Mouse (Mus musculus) spleen, postnatal 14 days (tissue): Measurements from ENCODE around the gene Gm14434.
"Not testable (repeated sequence)": the region's sequence is repeated elsewhere in the genome, so short reads cannot be mapped to it uniquely, and the experiment has no call there.

Experiments used
- DNase-seq, 2 experiments: peaks; one replicate each; pipeline ENCODE4 v3.0.0; 2021 to 2022; ENCODE audit warnings: low spot score in 2 of 2

The Gm14434 gene

GRCm38 (mm10) chr2:176486683-176487082 lies at the start of gene Gm14434:
Gm14434 (minus strand) TSS chr2:176486783.
- DNase-seq: not testable (repeated sequence)

- DNase-seq: not testable (repeated sequence)
These were observed 34.2 kb upstream of the Gm14434 start, which contains the start of gene Zfp967 for GRCm38 (mm10) chr2:176520756-176521155. Zfp967 (plus strand) TSS chr2:176521056.

- not testable (repeated sequence) for DNase-seq
These were observed 63.3 kb downstream of the Gm14434 start, which contains the start of gene Gm14435 for GRCm38 (mm10) chr2:176423294-176423693. Gm14435 (plus strand) TSS chr2:176423594.
